14 mouse cellular contexts compared by ENCODE assay signal in the genomic region with DNA sequence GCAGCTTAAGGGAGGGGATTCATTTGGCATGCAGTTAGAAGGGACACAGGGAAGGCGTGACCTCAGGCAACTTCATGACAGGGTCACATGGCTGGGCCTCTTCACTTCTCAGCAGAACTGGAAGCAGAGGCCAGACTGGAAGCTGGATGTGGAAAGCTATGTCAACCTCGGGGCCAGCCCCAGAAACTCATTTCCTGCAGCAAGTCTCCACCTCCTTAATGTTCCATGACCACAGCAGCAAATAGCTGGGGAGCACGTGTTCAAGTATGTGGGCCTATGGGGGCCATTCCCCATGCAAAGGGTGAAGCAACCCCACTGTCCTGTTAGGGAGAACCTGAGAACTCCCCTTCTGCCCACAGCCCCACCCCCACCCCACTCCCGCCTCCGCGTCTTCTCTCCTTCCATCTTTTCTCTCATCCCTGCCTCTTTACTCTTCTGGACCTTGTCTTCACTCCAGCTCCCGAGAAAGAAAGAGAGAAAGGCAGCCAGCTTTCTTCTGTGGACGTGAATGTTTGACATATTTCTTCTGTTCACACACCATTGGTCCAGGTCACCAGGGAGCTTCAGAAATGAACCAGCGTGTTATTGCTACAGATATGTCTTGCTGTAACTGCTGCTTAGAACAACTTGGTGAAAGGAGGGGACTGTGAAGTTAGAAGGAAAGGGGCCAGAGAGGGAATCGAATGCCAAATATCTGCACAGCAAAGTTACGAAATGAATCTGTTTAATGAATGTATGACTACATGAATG.
DNase-seq lines count a peak whose midpoint lies in the region; ATAC-seq and TF ChIP-seq lines count a peak whose summit lies in the region.
"Had no signal": no experiment of that assay in that cellular context is flagged by ENCODE, and none has a peak within 500 bp of the region (broad histone marks: within the 10 kb centered on the region; RNA-seq: fewer than 3 reads in every experiment).

No protein-coding gene starts in this region.

- H3K27ac ChIP-seq in heart, adult 2 months, result peak overlapping the region; percentile 73
- no peak overlapping the region for H3K27ac ChIP-seq in heart, embryonic 11.5 days (ENCODE audit: low read depth, low read length)
- H3K27ac ChIP-seq in lung, embryonic 16.5 days (ENCODE audit: low read length), result peak overlapping the region; percentile 48
- H3K27ac ChIP-seq in heart, embryonic 13.5 days (replicated peaks), result peak overlapping the region; percentile 53
- H3K27ac ChIP-seq: hindbrain, embryonic 10.5 days; liver, embryonic 12.5 days; neural tube, embryonic 13.5 days had no signal

- H3K36me3 ChIP-seq in heart, adult 2 months (ENCODE audit: control insufficient read depth, insufficient read depth, low read length), result peaks cover 11% of the 10 kb centered on the region; the same call in 1 of the 2 replicates
- no peaks in the 10 kb centered on the region for H3K36me3 ChIP-seq in heart, embryonic 11.5 days (ENCODE audit: control insufficient read depth, insufficient read depth, low read length)
- no peaks in the 10 kb centered on the region for H3K36me3 ChIP-seq in lung, embryonic 16.5 days (ENCODE audit: control insufficient read depth, insufficient read depth, low read length)
- H3K36me3 ChIP-seq in heart, embryonic 13.5 days, result peaks cover 7% of the 10 kb centered on the region; the same call in 1 of the 2 replicates
- H3K36me3 ChIP-seq: liver, embryonic 12.5 days had no signal

- no peaks in the 10 kb centered on the region for H3K27me3 ChIP-seq in heart, adult 2 months (ENCODE audit: control insufficient read depth, insufficient read depth, low read length)
- H3K27me3 ChIP-seq in heart, embryonic 11.5 days (ENCODE audit: control insufficient read depth, insufficient read depth, low read length), result no peaks in the 10 kb centered on the region
- H3K27me3 ChIP-seq in lung, embryonic 16.5 days (ENCODE audit: control insufficient read depth, insufficient read depth, low read depth, low read length), result no peaks in the 10 kb centered on the region
- no peaks in the 10 kb centered on the region for H3K27me3 ChIP-seq in heart, embryonic 13.5 days (replicated peaks)
- H3K27me3 ChIP-seq: liver, embryonic 12.5 days; neural tube, embryonic 13.5 days had no signal

- no peak overlapping the region; the same call in 1 of the 2 replicates for H3K9ac ChIP-seq in heart, adult 2 months (ENCODE audit: low read depth, low read length)
- no peak overlapping the region; the same call in 1 of the 2 replicates for H3K9ac ChIP-seq in heart, embryonic 11.5 days (ENCODE audit: low read depth, low read length)
- H3K9ac ChIP-seq in lung, embryonic 16.5 days (ENCODE audit: low read length), result no peak overlapping the region
- no peak overlapping the region; the same call in 1 of the 2 replicates for H3K9ac ChIP-seq in heart, embryonic 13.5 days
- H3K9ac ChIP-seq: liver, embryonic 12.5 days; neural tube, embryonic 13.5 days had no signal

- peaks cover 13% of the 10 kb centered on the region for H3K4me1 ChIP-seq in heart, adult 2 months (ENCODE audit: control insufficient read depth, insufficient read depth, low read length)
- peaks cover 9% of the 10 kb centered on the region for H3K4me1 ChIP-seq in heart, embryonic 11.5 days (ENCODE audit: control insufficient read depth, insufficient read depth, low read length)
- no peaks in the 10 kb centered on the region; the same call in 1 of the 2 replicates for H3K4me1 ChIP-seq in lung, embryonic 16.5 days (replicated peaks; ENCODE audit: control insufficient read depth, insufficient read depth, low read length)
- H3K4me1 ChIP-seq in heart, embryonic 13.5 days, result peaks cover 31% of the 10 kb centered on the region
- H3K4me1 ChIP-seq: liver, embryonic 12.5 days had no signal

- H3K79me2 ChIP-seq in heart, adult 2 months (replicated peaks; ENCODE audit: control insufficient read depth, insufficient read depth, low read length), result no peaks in the 10 kb centered on the region; the same call in 1 of the 2 replicates

- TF ChIP-seq EP300 in heart, adult 2 months (IDR thresholded peaks at IDR 0.05; ENCODE audit: insufficient read depth, low read depth, low read length), result 0 out of 2 replicates have a peak, but pooled peaks have one; percentile 39

- 47% methylated on average over 11 of the region's 11 CpGs for WGBS in heart, adult 2 months
- WGBS in heart, embryonic 11.5 days (ENCODE audit: insufficient replicate concordance), result 67% methylated on average over 11 of the region's 11 CpGs
- WGBS in lung, embryonic 16.5 days, result 59% methylated on average over 11 of the region's 11 CpGs
- 58% methylated on average over 11 of the region's 11 CpGs for WGBS in heart, embryonic 13.5 days

- DNase-seq in heart, adult 2 months, result peak in 1 of 2 experiments; percentile 61
- DNase-seq in lung, postnatal 25 days (ENCODE audit: low spot score), result no peak
- peak; percentile 29 to 54 for DNase-seq in lung, postnatal 4 days
- DNase-seq in c-Kit-positive CD71-positive TER-119-positive erythroid progenitor cells, embryonic 14.5 days (ENCODE audit: low spot score), result no peak
- no peak for DNase-seq in layer of hippocampus, adult 18-20 months (ENCODE audit: low spot score in 2 of 2)
- DNase-seq: adrenal gland, adult 8-10 months had no signal

- ATAC-seq in heart, embryonic 11.5 days (replicated peaks; ENCODE audit: insufficient number of reproducible peaks, low FRiP score, low TSS enrichment), result no peak
- ATAC-seq in lung, embryonic 16.5 days (ENCODE audit: low read depth), result peak; percentile 46; the same call in 1 of the 2 replicates
- no peak for ATAC-seq in heart, embryonic 13.5 days (ENCODE audit: extremely low read depth, insufficient number of reproducible peaks, low FRiP score, low TSS enrichment)
- ATAC-seq: intestine, postnatal 0 days; liver, embryonic 12.5 days had no signal

- no peak overlapping the region for H3K4me2 ChIP-seq in heart, embryonic 11.5 days
- no peak overlapping the region for H3K4me2 ChIP-seq in lung, embryonic 16.5 days (ENCODE audit: low read depth, low read length)
- H3K4me2 ChIP-seq in heart, embryonic 13.5 days, result no peak overlapping the region
- H3K4me2 ChIP-seq: liver, embryonic 12.5 days; neural tube, embryonic 13.5 days had no signal

- no peak for TF ChIP-seq CTCF in heart, adult 2 months (IDR thresholded peaks at IDR 0.05)

- H3K4me3 ChIP-seq in heart, adult 2 months, result no peak overlapping the region
- no peak overlapping the region for H3K4me3 ChIP-seq in heart, embryonic 11.5 days (ENCODE audit: low read depth, low read length)
- no peak overlapping the region for H3K4me3 ChIP-seq in lung, embryonic 16.5 days (ENCODE audit: low read length)
- no peak overlapping the region for H3K4me3 ChIP-seq in heart, embryonic 13.5 days
- H3K4me3 ChIP-seq: erythroblast, embryonic 14.5 days; hindbrain, embryonic 10.5 days; liver, embryonic 12.5 days; neural tube, embryonic 13.5 days had no signal

- intact Hi-C loops in heart, adult 2 months (cut with DNase I), result loop anchor here (2.0 to 5.0 kb wide), 5 partner anchors 15 to 391 kb away; a partner anchor contains a TSS

- H3K9me3 ChIP-seq in heart, embryonic 11.5 days (replicated peaks; ENCODE audit: control insufficient read depth, low read length), result no peaks in the 10 kb centered on the region
- no peaks in the 10 kb centered on the region for H3K9me3 ChIP-seq in lung, embryonic 16.5 days (ENCODE audit: control insufficient read depth, low read length)
- H3K9me3 ChIP-seq in heart, embryonic 13.5 days, result no peaks in the 10 kb centered on the region
- H3K9me3 ChIP-seq: hindbrain, embryonic 10.5 days; liver, embryonic 12.5 days; neural tube, embryonic 13.5 days had no signal

- TF ChIP-seq POLR2A in heart, adult 2 months (IDR thresholded peaks at IDR 0.05; ENCODE audit: insufficient read depth, low read depth, low read length), result no peak

Comparison
In these comparisons a context has a peak if more than half of its experiments do, and no peak if none do; other contexts are left out.
1. DNase-seq: peak in lung, postnatal 4 days (2 of 2); none in lung, postnatal 25 days (single experiment), c-Kit-positive CD71-positive TER-119-positive erythroid progenitor cells, embryonic 14.5 days (single experiment) and layer of hippocampus, adult 18-20 months (0 of 2).